Mouse (Mus musculus): ENCODE measurements around the gene Grin3a. TPM values are rescaled to one million over a fixed set of nuclear protein-coding genes. Genes with fewer than 3 reads are reported as not detected.
"Not testable (repeated sequence)": the region's sequence is repeated elsewhere in the genome, so short reads cannot be mapped to it uniquely, and the experiment has no call there.

Grin3a gene
- polyA plus RNA-seq, 1 experiment: 0.02 TPM

- Histone ChIP-seq H3ac (ENCODE audit: control insufficient read depth, insufficient read length) (peak within 1 kb of the TSS; percentile 62), H3K4me2 (ENCODE audit: low read depth) (peak within 1 kb of the TSS; percentile 74), H3K27me3 (ENCODE audit: control insufficient read depth, insufficient read depth, insufficient read length) (peaks cover under 1% of the 10 kb centered on the region), H3K4me3 (peak within 1 kb of the TSS; percentile 91), H3K36me3 (ENCODE audit: control insufficient read depth, insufficient read depth) (peaks cover 7% of the 10 kb centered on the region), H3K79me2 (ENCODE audit: control insufficient read depth, insufficient read depth) (peaks cover 27% of the 10 kb centered on the region)
- TF ChIP-seq E2F4 (IDR thresholded peaks at IDR 0.05; ENCODE audit: insufficient read depth) (no peak), POLR2A (IDR thresholded peaks at IDR 0.05; ENCODE audit: insufficient read length, low read depth) (peak; percentile 73), MYOD1 (IDR thresholded peaks at IDR 0.05; ENCODE audit: control insufficient read depth in 1 of 3, insufficient read length in 2 of 3, low read depth in 2 of 3) (peak in 1 of 3 experiments; percentile 21), SRF (IDR thresholded peaks at IDR 0.05; ENCODE audit: control insufficient read depth, insufficient read length, low read depth) (peak; percentile 72), MYOG (IDR thresholded peaks at IDR 0.05; ENCODE audit: control insufficient read depth in 1 of 3, insufficient read depth in 1 of 3, insufficient read length in 2 of 3, low read depth in 2 of 3) (peak in 1 of 3 experiments; percentile 9), USF1 (IDR thresholded peaks at IDR 0.05; ENCODE audit: low read depth) (no peak), CEBPB (IDR thresholded peaks at IDR 0.05; ENCODE audit: insufficient read depth, poor library complexity, severe bottlenecking) (no peak), MAX (IDR thresholded peaks at IDR 0.05; ENCODE audit: low read depth) (no peak), POLR2AphosphoS2 (IDR thresholded peaks at IDR 0.05; ENCODE audit: insufficient read length, low read depth) (peak; percentile 62), TCF12 (IDR thresholded peaks at IDR 0.05; ENCODE audit: insufficient read depth, poor library complexity, severe bottlenecking) (no peak), REST (IDR thresholded peaks at IDR 0.05; ENCODE audit: insufficient read depth, insufficient read length) (no peak), TCF3 (IDR thresholded peaks at IDR 0.05; ENCODE audit: insufficient read length, low read depth) (no peak)
Measured at GRCm38 (mm10) chr4:49631319-49632138, 214.0 kb downstream of the Grin3a start, which contains the start of gene Rnf20. Rnf20 (plus strand) TSS chr4:49632006.

DNA sequence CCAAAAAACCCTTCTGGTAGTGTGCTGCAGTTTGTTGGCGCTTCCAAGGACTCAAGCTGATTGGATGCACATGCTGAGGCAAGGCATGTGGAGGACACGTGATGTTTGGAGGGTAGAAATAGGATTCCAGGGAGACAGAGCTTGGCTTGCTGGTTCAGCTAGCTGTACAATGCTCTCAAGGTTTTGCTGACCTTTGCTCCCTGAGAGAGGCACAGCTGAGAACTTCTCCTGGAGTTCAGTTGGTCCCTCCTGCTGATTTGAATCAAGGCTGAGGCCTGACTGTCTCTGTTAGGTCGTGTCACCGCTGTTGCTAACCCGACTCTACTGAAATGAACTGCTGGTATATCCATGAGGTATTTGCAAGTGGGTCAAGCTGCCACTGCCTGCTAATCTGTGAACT is 216.6 kb downstream of the Grin3a start:
- Histone ChIP-seq H3K79me2 (ENCODE audit: control insufficient read depth, insufficient read depth) (peaks cover 17% of the 10 kb centered on the region), H3K4me3 (no peak overlapping the region), H3K27me3 (ENCODE audit: control insufficient read depth, insufficient read depth, insufficient read length) (peaks cover 6% of the 10 kb centered on the region), H3K36me3 (ENCODE audit: control insufficient read depth, insufficient read depth) (no peaks in the 10 kb centered on the region), H3ac (ENCODE audit: control insufficient read depth, insufficient read length) (no peak overlapping the region), H3K4me2 (ENCODE audit: low read depth) (no peak overlapping the region)
- TF ChIP-seq E2F4 (IDR thresholded peaks at IDR 0.05; ENCODE audit: insufficient read depth): no peak
- TF ChIP-seq POLR2AphosphoS2 (IDR thresholded peaks at IDR 0.05; ENCODE audit: insufficient read length, low read depth): no peak
- TF ChIP-seq POLR2A (IDR thresholded peaks at IDR 0.05; ENCODE audit: insufficient read length, low read depth): no peak
- TF ChIP-seq MYOG (IDR thresholded peaks at IDR 0.05; ENCODE audit: control insufficient read depth in 1 of 3, insufficient read depth in 1 of 3, insufficient read length in 2 of 3, low read depth in 2 of 3): no peak
- TF ChIP-seq REST (IDR thresholded peaks at IDR 0.05; ENCODE audit: insufficient read depth, insufficient read length): no peak
- TF ChIP-seq MAX (IDR thresholded peaks at IDR 0.05; ENCODE audit: low read depth): no peak
- no peak for TF ChIP-seq MYOD1 (IDR thresholded peaks at IDR 0.05; ENCODE audit: control insufficient read depth in 1 of 3, insufficient read length in 2 of 3, low read depth in 2 of 3)
- no peak for TF ChIP-seq TCF3 (IDR thresholded peaks at IDR 0.05; ENCODE audit: insufficient read length, low read depth)
- no peak for TF ChIP-seq SRF (IDR thresholded peaks at IDR 0.05; ENCODE audit: control insufficient read depth, insufficient read length, low read depth)
- no peak for TF ChIP-seq TCF12 (IDR thresholded peaks at IDR 0.05; ENCODE audit: insufficient read depth, poor library complexity, severe bottlenecking)
- TF ChIP-seq USF1 (IDR thresholded peaks at IDR 0.05; ENCODE audit: low read depth): no peak
- TF ChIP-seq CEBPB (IDR thresholded peaks at IDR 0.05; ENCODE audit: insufficient read depth, poor library complexity, severe bottlenecking): no peak

DNA sequence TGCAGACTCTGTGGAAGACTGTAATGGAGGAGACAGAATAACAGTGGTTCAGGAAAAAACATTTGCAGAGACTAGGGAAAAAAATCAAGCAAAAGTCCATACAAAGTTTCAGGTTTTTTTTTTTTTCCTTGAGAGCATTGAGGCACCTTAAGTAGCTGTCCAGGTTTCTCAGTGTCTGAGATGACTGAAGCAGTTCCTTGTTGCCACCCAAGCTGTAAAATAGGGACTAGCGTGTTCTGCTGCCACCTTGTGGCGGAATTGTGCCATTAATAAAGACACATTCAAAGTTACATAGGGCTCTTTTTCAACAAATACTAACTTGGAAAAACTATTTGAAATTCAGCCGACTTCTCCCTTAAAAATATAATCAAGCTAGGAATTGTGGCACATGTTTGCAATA is 218.6 kb downstream of the Grin3a start:
- no peak for TF ChIP-seq SRF (IDR thresholded peaks at IDR 0.05; ENCODE audit: control insufficient read depth, insufficient read length, low read depth)
- no peak for TF ChIP-seq TCF3 (IDR thresholded peaks at IDR 0.05; ENCODE audit: insufficient read length, low read depth)

DNA sequence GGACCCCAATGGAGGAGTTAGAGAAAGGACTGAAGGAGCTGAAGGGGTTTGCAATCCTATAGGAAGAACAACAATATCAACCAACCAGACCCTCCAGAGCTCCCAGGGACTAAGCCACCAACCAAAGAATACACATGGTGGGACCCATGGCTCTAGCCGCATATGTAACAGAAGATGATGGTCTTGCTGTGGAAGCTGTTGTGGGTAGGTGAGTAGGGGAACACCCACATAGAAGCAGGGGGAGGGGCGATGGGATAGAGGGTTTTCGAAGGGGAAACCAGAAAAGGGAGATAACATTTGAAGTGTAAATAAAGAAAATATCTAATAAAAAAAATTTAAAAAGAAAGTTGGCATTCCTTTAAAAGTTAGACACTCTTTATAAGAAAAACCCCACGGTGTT is 220.6 kb downstream of the Grin3a start:
- H3K4me2 ChIP-seq (ENCODE audit: low read depth); H3K4me3 ChIP-seq; H3ac ChIP-seq (ENCODE audit: control insufficient read depth, insufficient read length); H3K27me3 ChIP-seq (ENCODE audit: control insufficient read depth, insufficient read depth, insufficient read length); H3K36me3 ChIP-seq (ENCODE audit: control insufficient read depth, insufficient read depth); H3K79me2 ChIP-seq (ENCODE audit: control insufficient read depth, insufficient read depth): not testable (repeated sequence)

More for the DNA sequence above, 218.6 kb downstream of the Grin3a start:
- H3K79me2 ChIP-seq (ENCODE audit: control insufficient read depth, insufficient read depth): no peaks in the 10 kb centered on the region
- peaks cover 6% of the 10 kb centered on the region for H3K27me3 ChIP-seq (ENCODE audit: control insufficient read depth, insufficient read depth, insufficient read length)
- H3ac ChIP-seq (ENCODE audit: control insufficient read depth, insufficient read length): no peak overlapping the region
- H3K4me2 ChIP-seq (ENCODE audit: low read depth): no peak overlapping the region
- H3K36me3 ChIP-seq (ENCODE audit: control insufficient read depth, insufficient read depth): no peaks in the 10 kb centered on the region
- H3K4me3 ChIP-seq: no peak overlapping the region

- H3K36me3 ChIP-seq (ENCODE audit: control insufficient read depth, insufficient read depth): no peaks in the 10 kb centered on the region
- no peak overlapping the region for H3K4me2 ChIP-seq (ENCODE audit: low read depth)
- no peak overlapping the region for H3K4me3 ChIP-seq
- no peak overlapping the region for H3ac ChIP-seq (ENCODE audit: control insufficient read depth, insufficient read length)
- peaks cover 6% of the 10 kb centered on the region for H3K27me3 ChIP-seq (ENCODE audit: control insufficient read depth, insufficient read depth, insufficient read length)
- H3K79me2 ChIP-seq (ENCODE audit: control insufficient read depth, insufficient read depth): no peaks in the 10 kb centered on the region
- no peak for TF ChIP-seq MYOG (IDR thresholded peaks at IDR 0.05; ENCODE audit: control insufficient read depth in 1 of 3, insufficient read depth in 1 of 3, insufficient read length in 2 of 3, low read depth in 2 of 3)
- TF ChIP-seq CEBPB (IDR thresholded peaks at IDR 0.05; ENCODE audit: insufficient read depth, poor library complexity, severe bottlenecking): no peak
- no peak for TF ChIP-seq USF1 (IDR thresholded peaks at IDR 0.05; ENCODE audit: low read depth)
- no peak for TF ChIP-seq E2F4 (IDR thresholded peaks at IDR 0.05; ENCODE audit: insufficient read depth)
- no peak for TF ChIP-seq POLR2AphosphoS2 (IDR thresholded peaks at IDR 0.05; ENCODE audit: insufficient read length, low read depth)
- TF ChIP-seq TCF3 (IDR thresholded peaks at IDR 0.05; ENCODE audit: insufficient read length, low read depth): no peak
- TF ChIP-seq REST (IDR thresholded peaks at IDR 0.05; ENCODE audit: insufficient read depth, insufficient read length): no peak
- no peak for TF ChIP-seq MAX (IDR thresholded peaks at IDR 0.05; ENCODE audit: low read depth)
- no peak for TF ChIP-seq TCF12 (IDR thresholded peaks at IDR 0.05; ENCODE audit: insufficient read depth, poor library complexity, severe bottlenecking)
- no peak for TF ChIP-seq POLR2A (IDR thresholded peaks at IDR 0.05; ENCODE audit: insufficient read length, low read depth)
- no peak for TF ChIP-seq MYOD1 (IDR thresholded peaks at IDR 0.05; ENCODE audit: control insufficient read depth in 1 of 3, insufficient read length in 2 of 3, low read depth in 2 of 3)
- TF ChIP-seq SRF (IDR thresholded peaks at IDR 0.05; ENCODE audit: control insufficient read depth, insufficient read length, low read depth): no peak
Measured at GRCm38 (mm10) chr4:49623916-49624315, 221.6 kb downstream of the Grin3a start.

All from myocyte (in vitro differentiated cells).